Mouse (Mus musculus) liver, embryonic 14.5 days (tissue): Measurements from ENCODE around the gene Zdhhc18. TPM values are rescaled to one million over a fixed set of nuclear protein-coding genes. Genes with fewer than 3 reads are reported as not detected.

Source experiments
- ATAC-seq: fragments of 200-750 bp; cut with Nextera tagmentation; 2 replicates; pipeline ENCODE4 v1.8.0; 2017; ENCODE audit warnings: moderate number of reproducible peaks, mild to moderate bottlenecking, moderate library complexity; ENCODE audit not compliant: insufficient read depth
- DNase-seq, 3 experiments: peaks; one replicate each; pipeline ENCODE4 v3.0.0-alpha.2; 2012 to 2013; ENCODE audit warnings: low read depth in 3 of 3, low spot score in 3 of 3
- H3K27ac ChIP-seq: fragments of 300-500 bp; sonication (generic); 2 replicates; pipeline ENCODE4 v1.5.1; 2014; ENCODE audit warnings: moderate library complexity, mild to moderate bottlenecking, control low read depth, inconsistent platforms
- H3K27me3 ChIP-seq: fragments of 300-500 bp; sonication (generic); 2 replicates; pipeline ENCODE4 v1.6.1; 2014; ENCODE audit warnings: mild to moderate bottlenecking, low read length, moderate library complexity; ENCODE audit not compliant: control insufficient read depth, insufficient read depth
- H3K36me3 ChIP-seq: fragments of 300-500 bp; sonication (generic); replicated peaks from 2 replicates; pipeline ENCODE4 v1.6.1; 2014; ENCODE audit warnings: low read depth; ENCODE audit not compliant: control insufficient read depth, insufficient read depth
- H3K4me1 ChIP-seq, 2 experiments: fragments of 200-500 bp in 1 of 2; fragments of 300-500 bp in 1 of 2; sonication (generic) in 1 of 2; replicated peaks; 2 replicates each; pipeline ENCODE4 v1.6.1; 2012 to 2014; ENCODE audit warnings: antibody characterized with exemption in 1 of 2, inconsistent platforms in 1 of 2, low read length in 1 of 2; ENCODE audit not compliant: control insufficient read depth in 2 of 2, insufficient read depth in 2 of 2
- H3K4me2 ChIP-seq: fragments of 300-500 bp; sonication (generic); 2 replicates; pipeline ENCODE4 v1.6.1; 2014; ENCODE audit warnings: low read depth, mild to moderate bottlenecking, control low read depth, moderate library complexity
- H3K4me3 ChIP-seq, 2 experiments: fragments of 200-500 bp in 1 of 2; fragments of 300-500 bp in 1 of 2; sonication (generic) in 1 of 2; 2 replicates each; pipeline ENCODE4 v1.5.1; 2012 to 2014; ENCODE audit warnings: low read depth in 2 of 2, low read length in 2 of 2, mild to moderate bottlenecking in 2 of 2, control low read depth in 1 of 2, inconsistent platforms in 1 of 2, moderate library complexity in 1 of 2; ENCODE audit not compliant: insufficient read depth in 1 of 2
- H3K9ac ChIP-seq: fragments of 300-500 bp; sonication (generic); replicated peaks from 2 replicates; pipeline ENCODE4 v1.6.1; 2014; ENCODE audit warnings: mild to moderate bottlenecking, control low read depth, moderate library complexity
- H3K9me3 ChIP-seq: fragments of 300-500 bp; sonication (generic); 2 replicates; pipeline ENCODE4 v1.6.1; 2016; ENCODE audit warnings: low read length, mixed read lengths; ENCODE audit not compliant: control insufficient read depth
- CTCF ChIP-seq: IDR thresholded peaks from 2 replicates; pipeline ENCODE4 v1.5.1; 2016; ENCODE audit warnings: antibody characterized with exemption, low read depth, control low read depth
- EP300 ChIP-seq: IDR thresholded peaks from 2 replicates; pipeline ENCODE4 v1.6.1; 2016; ENCODE audit warnings: antibody characterized with exemption, low read depth
- WGBS: fragments of 180-500 bp; shearing (Covaris S2); extraction: QIAGEN DNeasy Blood & Tissue Kit; methylation state at CpG from one replicate; pipeline ENCODE4 v1.1.7; 2014; ENCODE audit not compliant: insufficient replicate concordance; 5-methylcytosine and 5-hydroxymethylcytosine counted together
- polyA plus RNA-seq, 2 experiments: library from polyadenylated mRNA; depleted of rRNA in 1 of 2; stranded (reverse) in 1 of 2; unstranded in 1 of 2; fragments of >200 nt; fragmentation: Nextera tagmentation in 1 of 2; extraction: Ambion mirVana in 1 of 2; gene quantifications; 2 replicates each; pipeline versions ENCODE4 v1.2.1 to v1.2.3; 2012 to 2014

The Zdhhc18 gene
- polyA plus RNA-seq, 2 experiments, result 0.90 to 3.9 TPM

DNA sequence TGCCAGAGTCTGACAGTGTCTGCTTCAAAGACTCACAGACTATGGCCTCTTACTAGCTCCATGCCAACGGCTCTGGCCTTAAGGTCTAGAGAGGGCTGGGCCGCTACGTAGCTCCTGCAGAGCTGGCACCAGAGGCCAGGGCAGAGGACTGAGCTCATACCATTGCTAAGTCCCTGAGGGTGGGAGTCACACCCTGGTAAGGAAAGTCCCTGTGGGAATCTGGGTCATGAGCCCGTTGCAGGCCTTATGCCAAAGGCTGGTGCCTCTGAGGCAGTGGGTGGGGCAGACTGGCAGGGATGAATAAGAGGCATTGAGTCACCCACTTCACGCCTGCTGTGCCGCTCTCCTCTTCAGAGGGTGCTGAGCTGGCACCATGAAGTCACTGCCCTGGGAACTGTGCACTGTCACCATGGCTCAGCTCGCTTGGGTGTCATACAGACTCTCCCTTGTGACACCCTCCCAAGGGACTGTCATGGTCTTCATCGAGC, 35.6 kb downstream of the Zdhhc18 start:
- H3K9ac ChIP-seq, result no peak overlapping the region
- ATAC-seq (peak; percentile 24; the same call in 1 of the 2 replicates), DNase-seq (no peak)
- 82% methylated on average over 8 of the region's 8 CpGs for WGBS
- TF ChIP-seq CTCF, result no peak
- no peak for TF ChIP-seq EP300
- H3K27ac ChIP-seq, result no peak overlapping the region
- no peaks in the 10 kb centered on the region for H3K27me3 ChIP-seq
- H3K4me1 ChIP-seq, result peaks cover 3 to 4% of the 10 kb centered on the region in 2 experiments; a peak in 2 of 4 replicates
- peaks cover 3% of the 10 kb centered on the region for H3K36me3 ChIP-seq
- H3K4me2 ChIP-seq, result no peak overlapping the region
- no peaks in the 10 kb centered on the region for H3K9me3 ChIP-seq
- H3K4me3 ChIP-seq, result no peak overlapping the region

DNA sequence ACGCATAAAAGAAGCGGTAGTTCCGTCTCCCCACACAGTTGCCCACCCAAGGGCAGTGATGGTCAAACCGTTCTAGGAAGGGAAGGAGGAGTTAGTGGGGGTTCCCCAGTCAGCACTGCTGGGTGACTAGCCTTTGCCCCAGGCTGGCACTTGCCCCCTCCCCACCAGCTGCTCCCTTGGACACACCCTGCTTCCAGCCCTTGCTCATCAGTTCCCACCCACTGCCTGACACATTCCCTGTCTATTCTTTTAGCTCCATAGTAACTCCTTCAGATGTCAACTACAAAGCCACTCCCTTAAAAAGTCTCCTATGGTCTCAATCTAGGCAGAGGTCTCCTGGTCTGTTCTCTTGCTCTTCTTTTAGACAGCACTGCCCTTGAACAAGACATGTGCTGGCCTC, 36.1 kb downstream of the Zdhhc18 start:
- Histone ChIP-seq H3K4me2 (no peak overlapping the region), H3K36me3 (peaks cover 3% of the 10 kb centered on the region), H3K27me3 (no peaks in the 10 kb centered on the region), H3K4me3 (no peak overlapping the region), H3K4me1 (peaks cover 3 to 4% of the 10 kb centered on the region in 2 experiments; a peak in 2 of 4 replicates), H3K9ac (no peak overlapping the region), H3K27ac (no peak overlapping the region), H3K9me3 (no peaks in the 10 kb centered on the region)
- DNase-seq (no peak), ATAC-seq (no peak)
- TF ChIP-seq EP300 (no peak), CTCF (no peak)
- 85% methylated on average over 4 of the region's 4 CpGs for WGBS

DNA sequence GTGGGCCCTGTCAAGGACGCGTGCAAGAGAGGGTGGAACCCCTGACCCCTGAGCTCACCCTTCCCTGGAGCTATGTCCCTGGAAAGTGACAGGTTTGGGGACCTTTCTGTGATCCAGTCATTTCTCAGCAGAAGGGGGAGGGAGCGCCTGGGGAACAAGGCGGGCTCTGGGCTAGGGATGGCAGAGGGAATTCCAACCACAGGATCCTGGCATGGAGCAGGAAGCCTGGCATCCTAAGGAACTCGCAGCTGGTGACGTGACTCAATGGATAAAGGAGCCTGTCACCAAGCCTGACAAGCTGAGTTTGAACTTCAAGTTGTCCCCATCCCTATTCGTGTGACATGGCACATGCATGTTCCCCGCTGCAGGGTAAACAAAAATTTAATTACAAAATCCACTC, 36.9 kb downstream of the Zdhhc18 start:
- Histone ChIP-seq H3K27ac (no peak overlapping the region), H3K27me3 (no peaks in the 10 kb centered on the region), H3K36me3 (peaks cover 3% of the 10 kb centered on the region), H3K9ac (no peak overlapping the region), H3K4me3 (no peak overlapping the region), H3K4me2 (no peak overlapping the region), H3K4me1 (peaks cover 3 to 4% of the 10 kb centered on the region in 2 experiments; a peak in 2 of 4 replicates), H3K9me3 (no peaks in the 10 kb centered on the region)
- ATAC-seq, result no peak
- no peak for DNase-seq
- 87% methylated on average over 8 of the region's 8 CpGs for WGBS
- TF ChIP-seq EP300 (no peak), CTCF (no peak)

DNA sequence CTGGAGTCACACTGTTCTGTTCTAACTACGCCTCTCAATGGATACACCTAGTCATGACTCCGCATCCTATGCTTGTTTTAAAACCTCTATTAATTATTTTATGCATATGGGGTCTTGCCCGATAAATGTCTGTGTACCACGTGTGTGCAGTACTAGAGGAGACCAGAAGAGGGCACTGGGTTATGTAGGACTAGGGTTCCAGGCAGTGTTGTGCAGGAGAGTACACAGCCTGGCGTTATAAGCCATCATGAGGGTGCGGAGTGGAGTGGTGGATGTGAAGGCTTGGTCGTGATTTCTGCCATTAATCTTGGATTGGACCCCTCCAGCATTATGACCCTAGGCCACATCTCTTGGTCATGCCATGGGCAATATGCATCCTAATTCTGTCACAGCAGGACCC, 37.5 kb downstream of the Zdhhc18 start:
- TF ChIP-seq CTCF, result peak; percentile 44
- TF ChIP-seq EP300, result no peak
- ATAC-seq (no peak), DNase-seq (no peak)
- Histone ChIP-seq H3K4me2 (no peak overlapping the region), H3K4me1 (peaks cover 3 to 4% of the 10 kb centered on the region in 2 experiments; a peak in 2 of 4 replicates), H3K9me3 (no peaks in the 10 kb centered on the region), H3K9ac (no peak overlapping the region), H3K27ac (no peak overlapping the region), H3K27me3 (no peaks in the 10 kb centered on the region), H3K4me3 (no peak overlapping the region), H3K36me3 (peaks cover 3% of the 10 kb centered on the region)
- WGBS, result 83% methylated on average over 7 of the region's 7 CpGs

DNA sequence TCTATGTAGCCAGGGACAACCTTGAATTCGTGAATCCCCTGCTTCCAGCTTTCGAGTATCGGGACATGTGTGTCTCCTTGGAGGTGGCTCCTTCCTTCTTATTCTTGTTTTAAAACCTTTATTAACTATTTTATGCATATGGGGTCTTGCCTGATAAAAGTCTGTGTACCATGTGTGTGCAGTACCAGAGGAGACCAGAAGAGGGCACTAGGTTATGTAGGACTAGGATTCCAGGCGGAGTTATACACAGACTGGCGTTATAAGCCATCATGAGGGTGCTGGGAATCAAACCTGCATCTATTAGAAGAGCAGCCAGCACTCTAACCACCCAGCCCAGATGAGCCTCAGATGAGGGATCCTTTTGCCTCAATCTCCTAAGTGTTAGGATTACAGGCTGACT, 38.1 kb downstream of the Zdhhc18 start:
- Histone ChIP-seq H3K4me3 (no peak overlapping the region), H3K9ac (no peak overlapping the region), H3K36me3 (peaks cover 3% of the 10 kb centered on the region), H3K4me2 (no peak overlapping the region), H3K4me1 (peaks cover 3 to 4% of the 10 kb centered on the region in 2 experiments; a peak in 2 of 4 replicates), H3K9me3 (no peaks in the 10 kb centered on the region), H3K27ac (no peak overlapping the region), H3K27me3 (no peaks in the 10 kb centered on the region)
- no peak for TF ChIP-seq EP300
- peak; percentile 47 for TF ChIP-seq CTCF
- WGBS, result 86% methylated on average over 5 of the region's 5 CpGs
- ATAC-seq, result no peak
- no peak for DNase-seq
